Mouse (Mus musculus) cerebellum, postnatal 36 days (tissue): ENCODE measurements at regions not wholly inside any gene's neighbourhood (a gene's known extent, or its start where the extent isn't known, plus 50 kb on each side); places are given as distances from the start of the nearest gene placed in this dataset.

Source experiments
- DNase-seq, 2 experiments: peaks; one replicate each; pipeline ENCODE4 v3.0.0; 2021 to 2022; ENCODE audit warnings: mixed read lengths in 2 of 2

DNA sequence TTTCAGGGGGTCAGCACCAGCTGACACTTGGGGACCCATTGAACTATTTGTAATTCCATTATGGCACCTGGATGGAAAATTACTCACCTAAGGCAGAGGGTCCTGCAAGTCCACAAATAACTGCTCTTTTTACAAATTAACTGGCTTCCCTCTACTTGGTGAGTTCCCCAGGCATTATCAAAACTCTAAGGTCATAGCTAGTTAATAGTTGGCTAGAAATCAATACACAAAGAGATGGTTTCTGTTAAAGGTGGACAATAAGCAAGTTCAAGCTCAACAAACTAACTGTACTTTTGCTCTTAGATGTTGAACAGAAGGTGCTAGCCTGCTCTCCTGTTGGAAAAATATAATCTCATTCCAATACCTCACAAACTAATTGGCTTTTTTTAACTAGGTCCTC lies 138.7 kb upstream of the Lpp start:
- no peak for DNase-seq

DNA sequence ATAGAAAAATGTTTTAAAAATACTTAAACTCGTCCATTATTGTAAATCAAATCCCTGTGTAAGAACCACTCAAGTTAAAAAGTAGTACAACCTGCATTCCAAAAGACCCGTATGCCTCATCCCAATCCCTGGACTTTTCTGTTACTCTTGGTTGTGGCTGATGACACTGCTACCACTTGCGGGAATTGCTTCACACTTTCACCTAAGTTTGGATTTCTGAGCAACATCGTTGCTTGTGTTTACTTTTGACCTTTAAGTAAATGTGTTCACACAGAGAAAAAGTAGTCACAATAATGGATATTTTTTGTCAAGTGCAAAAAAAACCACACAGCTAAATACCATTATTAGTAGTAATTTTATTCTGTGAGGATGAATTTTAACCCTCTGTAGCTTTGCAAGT lies 139.2 kb upstream of the Lpp start:
- DNase-seq, result no peak

DNA sequence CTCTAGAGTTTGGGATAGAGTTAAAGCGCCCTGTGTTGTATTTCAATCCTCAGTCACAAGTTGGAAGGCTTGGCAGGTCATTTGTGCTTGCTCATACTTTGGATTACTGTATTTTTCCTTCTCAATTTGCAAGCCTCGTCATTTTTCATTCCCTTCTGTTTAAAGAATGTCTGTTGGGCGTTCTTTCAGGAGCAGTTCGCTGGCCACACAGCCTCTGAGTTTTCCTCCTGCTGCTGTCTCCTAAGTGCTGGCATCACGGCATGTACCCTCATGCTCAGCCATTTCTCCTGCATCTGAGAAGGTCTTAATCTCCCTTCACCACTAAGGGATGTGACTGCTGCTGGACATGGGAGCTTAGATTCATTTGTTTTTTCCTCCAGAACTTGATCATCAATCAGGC lies 146.0 kb upstream of the Lpp start:
- DNase-seq, result no peak

DNA sequence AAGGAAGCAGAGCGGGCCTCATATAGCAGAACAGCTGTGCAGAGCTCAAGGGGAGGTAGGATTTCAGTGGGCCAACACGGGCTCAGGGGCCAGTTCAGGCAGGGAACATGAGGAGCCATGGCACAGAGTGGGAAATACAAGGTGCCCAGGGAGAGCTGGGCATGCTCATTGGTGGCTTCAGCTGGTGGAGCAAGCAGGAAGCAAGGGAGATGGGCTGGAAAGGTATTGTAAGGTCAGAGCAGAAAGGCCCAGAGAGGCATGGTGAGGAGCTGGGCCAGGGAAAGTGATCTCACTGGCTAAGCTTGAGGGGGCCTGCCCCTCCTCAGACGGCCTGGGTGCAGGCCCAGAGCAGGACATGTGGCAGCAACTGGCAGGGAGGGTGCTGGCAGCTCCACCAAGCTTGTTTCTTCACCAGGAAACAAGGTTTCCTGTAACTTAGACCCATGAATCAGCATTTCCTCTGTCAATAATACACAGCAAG lies 155.2 kb upstream of the Lpp start:
- DNase-seq, result no peak

DNA sequence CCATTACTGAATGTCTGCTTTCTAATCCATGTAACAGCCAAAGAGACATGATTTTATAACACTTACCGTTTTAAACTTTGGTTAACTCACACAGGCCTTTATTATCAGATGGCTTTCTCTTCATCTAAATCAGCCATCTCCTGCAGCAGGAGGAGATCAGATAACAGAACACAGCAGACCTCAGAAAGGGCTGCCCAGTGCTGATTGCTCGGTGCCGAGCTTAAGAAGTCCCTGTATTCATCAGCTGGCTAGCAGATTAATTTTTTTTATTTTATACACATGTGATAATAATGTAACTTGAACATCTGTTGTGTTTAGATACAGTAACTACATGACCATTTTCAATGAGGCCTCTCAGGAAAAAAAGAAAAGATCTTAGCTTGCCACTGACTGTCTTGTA lies 155.9 kb upstream of the Lpp start:
- DNase-seq, result no peak

DNA sequence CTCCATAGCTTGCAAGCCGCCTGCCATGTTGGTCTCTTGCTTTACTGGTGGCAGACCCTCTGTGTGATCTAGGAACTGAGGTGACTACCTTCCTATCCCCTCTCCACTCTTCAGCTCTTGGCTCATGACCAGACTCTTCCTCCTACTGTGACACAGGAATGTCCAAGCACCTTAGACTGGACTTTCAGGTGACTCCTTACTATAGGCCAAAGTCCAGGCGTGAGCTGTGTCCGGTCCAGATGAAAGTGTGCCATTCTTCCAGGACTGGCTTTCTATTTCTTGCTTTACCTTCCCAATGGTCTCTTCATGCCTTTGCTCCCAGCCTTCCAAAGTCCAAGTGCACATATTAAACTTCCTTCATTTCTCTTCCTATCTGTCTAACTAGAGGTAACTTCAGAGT lies 156.3 kb upstream of the Lpp start:
- DNase-seq, result no peak

DNA sequence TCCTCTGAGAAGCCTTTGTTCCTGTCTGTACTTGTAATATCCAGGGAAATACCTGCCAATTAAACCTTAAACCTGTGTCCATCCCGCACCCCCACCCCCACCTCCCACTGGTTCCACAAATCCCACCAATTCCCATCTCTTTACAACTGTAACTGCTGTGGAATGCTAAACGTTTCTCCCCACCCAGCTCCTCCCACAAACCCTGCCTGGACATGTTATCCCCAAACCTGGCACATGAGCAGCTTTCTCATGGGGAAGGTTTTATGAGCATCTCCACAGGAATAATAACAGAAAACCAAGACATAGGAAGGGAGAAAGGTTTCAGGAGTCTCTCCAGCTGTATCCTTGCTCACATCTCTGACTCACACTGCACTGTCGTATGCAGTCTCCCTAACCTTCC lies 156.8 kb upstream of the Lpp start:
- DNase-seq, result no peak

DNA sequence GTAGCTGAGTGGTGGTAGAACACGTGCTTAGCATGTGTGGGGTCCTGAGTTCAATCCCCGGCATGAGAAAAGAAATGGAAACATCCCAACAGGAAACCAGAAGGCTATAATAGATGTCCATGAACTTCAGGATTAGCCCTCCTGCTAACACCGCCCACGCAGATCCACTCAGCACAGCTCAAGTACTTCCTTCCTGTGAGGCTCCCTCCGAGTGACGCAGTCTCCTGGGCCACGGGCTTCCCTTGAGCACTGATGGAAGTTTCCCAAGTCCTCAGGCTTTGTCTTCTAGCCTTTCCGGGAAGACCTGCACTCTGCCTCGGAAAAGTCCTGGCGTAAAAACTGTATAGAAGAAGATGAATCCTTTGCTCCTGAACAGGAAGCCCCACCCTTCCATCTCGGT lies 158.5 kb upstream of the Lpp start:
- no peak for DNase-seq

DNA sequence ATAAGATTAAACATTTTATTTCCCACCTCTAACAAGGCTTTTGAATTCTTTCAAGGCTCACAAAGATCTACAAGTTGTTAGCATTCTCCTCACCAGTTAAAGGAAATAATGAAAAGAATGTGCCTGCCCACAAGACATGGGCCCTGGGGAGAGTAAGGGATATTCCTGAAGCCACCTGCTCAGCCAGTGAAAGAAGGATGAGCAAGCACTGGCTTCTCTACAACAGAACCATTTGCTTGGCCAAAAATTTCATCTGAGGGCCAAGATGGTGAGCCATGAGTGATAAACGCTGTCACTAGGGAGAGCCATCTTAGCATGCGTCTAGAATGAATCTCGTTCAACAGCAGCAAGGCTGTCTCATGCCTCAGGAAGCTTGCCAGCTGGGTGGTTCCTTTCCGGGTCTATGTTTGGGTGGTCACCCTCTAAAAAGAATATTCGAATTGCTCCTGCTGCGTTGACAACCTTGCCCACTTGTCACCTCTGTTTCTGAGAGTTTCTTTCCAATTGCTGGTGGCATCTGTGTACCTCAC lies 161.2 kb upstream of the Lpp start:
- DNase-seq, result peak in 1 of 2 experiments; percentile 17

DNA sequence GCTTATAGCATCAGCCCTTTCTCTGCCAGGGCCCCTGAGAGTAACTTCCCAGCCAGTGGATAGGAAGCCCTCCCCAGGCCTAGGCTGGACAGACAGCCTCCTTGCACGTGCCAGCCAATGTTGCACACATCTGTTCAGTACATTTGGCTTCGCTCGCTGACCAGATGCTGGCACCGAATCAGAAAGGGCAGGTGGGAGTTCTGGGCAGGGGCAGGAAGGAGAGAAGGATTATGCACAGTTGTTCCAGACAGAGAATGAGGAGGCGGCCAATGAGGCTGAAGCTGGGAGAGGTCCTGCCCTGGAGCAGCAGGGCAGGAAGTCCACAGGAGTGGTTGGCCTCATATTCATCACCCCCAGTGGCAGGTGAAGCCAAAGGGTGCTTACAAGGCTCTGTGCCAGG lies 161.8 kb upstream of the Lpp start:
- no peak for DNase-seq

DNA sequence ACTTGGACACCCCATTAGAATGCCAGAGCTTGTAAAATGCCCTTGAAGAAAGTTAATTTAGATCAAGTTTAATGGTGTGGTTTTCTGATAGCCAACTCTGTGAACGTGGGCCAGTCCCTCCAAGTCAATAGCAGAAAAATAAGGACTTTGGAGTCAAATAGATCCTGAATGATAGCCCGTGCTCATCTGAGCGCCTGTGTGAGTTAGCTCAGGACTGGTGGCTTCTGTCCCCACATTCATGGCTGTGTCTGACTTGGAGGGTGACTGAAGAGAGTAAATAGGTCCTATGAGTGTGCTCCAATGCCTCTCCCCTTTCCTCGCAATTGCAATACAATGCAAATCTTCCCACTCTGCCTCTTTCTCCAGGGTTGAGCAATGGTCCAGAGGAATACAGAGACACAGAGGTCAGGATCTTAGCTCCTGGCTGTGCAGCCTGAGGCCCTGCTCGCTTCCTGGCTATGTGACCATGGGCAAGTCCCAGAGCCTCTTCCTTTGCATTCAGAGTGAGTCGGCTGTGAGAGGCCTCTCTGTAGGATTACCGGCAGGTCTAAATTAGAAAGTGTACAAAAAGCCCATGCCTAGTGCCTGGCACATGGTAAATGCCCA lies 164.2 kb upstream of the Lpp start:
- DNase-seq, result no peak

DNA sequence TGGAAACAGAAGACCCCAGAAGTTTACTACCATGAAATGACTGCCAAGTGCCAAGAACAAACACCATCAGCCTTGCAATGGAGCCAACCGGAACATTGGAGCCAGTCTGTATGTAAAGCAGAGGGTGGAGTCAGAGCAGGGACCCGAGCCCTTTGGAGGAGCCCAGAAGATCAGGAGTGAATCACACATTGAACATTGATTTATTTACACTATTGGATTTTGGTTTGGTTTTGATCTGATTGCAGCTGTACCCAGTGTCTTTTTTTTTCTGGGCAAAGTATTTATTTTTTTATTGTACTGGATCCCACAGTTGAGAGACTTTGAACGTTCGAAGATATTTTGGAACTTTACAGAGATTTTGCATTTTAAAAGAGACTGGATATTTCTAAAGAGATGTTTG lies 167.4 kb upstream of the Lpp start:
- DNase-seq, result no peak

DNA sequence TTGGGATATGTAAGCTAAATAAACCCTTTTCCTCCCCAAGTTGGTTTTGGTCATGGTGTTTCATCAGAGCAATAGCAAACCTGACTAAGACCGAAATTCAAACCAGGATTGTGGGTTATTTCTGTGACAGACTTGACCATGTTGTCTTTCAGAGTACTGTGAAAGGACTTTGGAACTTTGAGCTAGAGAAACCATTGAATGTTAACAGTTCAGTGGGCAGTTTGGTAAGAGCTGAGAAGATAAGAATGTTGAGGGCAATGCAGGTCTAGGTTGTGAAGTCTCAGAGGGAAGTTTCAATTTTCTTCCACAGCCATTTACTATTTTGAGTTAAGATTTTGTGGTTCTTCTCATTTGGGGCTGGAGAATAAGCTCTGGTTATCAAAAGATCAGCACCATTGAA lies 168.2 kb upstream of the Lpp start:
- no peak for DNase-seq

DNA sequence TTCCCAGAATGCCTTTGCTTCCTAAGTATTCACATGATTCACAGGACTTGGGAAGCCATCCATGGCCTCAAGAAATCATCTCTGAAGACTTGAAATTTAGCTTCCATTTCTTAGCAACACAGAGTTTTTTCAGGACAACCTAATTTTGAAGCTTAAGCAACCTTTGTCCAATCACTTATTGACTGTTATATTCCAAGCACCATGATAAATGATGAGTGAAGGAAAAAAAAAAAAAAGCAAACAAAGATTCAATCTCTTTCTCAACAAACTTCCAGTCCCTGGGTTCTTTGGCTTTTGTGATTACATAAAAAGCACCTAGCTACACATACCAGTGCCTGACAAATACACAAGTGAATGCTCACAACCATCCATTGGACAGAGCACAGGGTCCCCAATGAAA lies 169.4 kb upstream of the Lpp start:
- DNase-seq, result no peak

DNA sequence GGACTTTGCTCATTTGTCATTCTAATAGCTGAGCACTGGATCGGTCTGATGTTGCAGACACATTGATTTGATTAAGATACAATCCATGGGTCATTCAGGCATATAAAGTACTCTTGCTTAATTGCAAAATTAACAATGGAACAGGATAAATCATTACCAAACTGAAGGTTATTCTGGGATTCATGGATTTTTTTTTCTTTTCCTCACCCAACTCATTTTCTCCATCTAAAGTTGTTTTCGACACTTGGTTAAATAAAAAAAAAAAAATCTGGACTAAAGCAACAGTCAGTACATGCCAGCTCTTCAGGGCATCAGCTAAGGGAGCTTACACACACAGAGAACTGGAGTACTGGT lies 169.8 kb upstream of the Lpp start:
- no peak for DNase-seq

DNA sequence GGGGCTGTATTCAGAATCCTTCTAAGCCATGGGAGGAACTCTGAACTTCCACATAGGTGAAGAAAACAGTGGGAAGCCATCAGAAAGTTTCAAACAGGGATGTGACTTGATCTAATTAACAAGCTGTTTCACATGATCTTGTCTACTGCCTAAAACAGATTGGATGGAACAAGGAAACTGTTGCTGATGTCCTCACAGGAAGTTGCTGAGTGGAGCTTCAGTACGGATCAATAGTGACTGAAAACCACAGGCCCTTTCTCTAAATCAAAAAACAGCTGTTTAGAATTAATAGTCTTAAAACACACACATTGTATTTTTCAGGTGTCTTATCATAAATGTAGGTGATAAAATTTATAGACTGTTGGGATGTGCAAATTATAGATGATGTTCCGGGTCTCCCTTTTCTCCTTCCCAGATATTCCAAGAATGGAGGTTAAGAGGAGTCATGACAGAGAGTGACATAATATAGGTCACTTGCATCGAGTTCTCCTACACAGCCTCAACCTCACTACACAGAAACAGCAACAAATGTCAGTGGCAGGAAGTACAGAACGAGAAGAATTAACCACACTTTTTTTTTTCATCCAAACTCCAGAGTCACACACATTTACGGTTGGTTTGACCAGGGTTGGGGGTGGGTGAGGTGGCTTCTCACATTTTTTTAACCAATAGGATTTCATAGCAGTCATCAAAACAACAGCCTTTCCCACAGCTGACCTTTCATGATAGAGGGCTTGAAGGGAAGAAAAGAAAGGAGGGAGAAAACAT lies 170.4 kb upstream of the Lpp start:
- DNase-seq, result no peak

DNA sequence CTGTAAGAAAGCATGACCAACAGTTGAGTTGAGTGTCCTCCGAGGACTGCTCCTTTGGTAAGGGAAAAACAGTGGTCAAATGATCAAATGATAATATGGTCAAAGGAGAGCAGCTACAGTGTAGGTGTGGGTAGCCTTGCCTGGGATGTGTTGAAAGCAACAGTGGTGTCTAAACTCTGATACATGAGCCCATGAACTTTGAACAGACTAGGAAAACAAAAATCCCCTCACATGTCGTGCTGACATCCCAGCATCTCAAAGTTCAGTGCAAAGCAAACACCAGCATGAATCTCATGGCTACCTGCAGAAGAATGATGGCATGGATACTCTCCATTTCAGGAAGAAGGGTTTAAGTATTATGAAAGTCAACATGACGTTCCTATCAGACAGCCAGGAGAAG lies 171.3 kb upstream of the Lpp start:
- DNase-seq, result no peak

DNA sequence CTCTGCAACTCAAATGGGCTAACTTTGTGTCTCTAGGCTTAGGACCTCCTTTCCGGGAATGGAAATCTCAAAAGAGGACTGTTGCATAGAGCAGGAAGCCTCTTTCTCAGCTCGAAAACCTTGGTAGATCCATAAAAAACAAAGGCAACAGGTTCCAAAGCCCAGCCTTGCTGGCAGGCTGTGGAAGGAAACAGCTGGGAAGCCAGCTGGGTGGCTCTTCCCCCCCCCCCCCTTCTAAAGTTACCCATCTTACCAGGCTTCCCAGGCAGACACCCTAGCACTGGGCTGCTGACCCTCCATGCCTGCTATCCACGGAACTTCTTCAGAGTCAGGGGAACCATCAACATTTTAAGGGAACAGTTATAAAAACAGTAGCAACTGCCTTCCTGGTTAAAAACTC lies 172.7 kb upstream of the Lpp start:
- DNase-seq, result no peak

DNA sequence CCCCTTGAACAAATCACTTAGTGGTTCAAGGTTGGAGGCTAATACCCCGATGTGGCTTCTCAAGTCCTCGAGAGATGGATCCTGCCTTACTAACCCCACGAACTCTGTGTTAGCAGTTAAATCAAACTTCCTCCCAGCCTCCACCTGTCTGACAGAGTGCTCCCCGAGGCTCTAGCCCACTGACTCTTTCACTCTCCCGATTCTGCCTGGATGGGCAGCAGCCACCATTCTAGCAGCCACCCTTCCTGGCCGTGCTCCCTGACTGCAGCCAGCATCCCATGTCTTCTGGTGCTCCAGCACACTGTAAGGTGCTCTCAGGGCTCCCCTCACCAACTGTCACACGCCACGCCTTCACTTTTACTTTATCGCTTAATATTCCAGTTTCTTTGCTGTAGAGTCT lies 173.6 kb upstream of the Lpp start:
- DNase-seq, result no peak

DNA sequence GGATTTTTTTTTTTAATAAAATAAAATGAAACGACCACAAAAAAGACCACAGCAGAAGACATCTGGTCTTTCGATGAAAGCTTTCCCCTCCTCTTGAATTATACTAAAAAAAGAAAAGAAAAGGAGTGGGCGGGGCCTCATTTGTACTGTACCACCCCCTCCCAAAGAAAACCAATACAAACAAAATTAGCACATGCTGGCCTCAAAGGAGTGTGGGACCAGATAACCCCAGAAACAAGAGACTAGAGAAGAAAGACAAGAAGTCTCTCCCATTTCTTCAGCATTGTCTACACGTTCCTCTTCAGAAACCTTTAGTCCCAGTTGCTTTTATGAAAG lies 174.5 kb upstream of the Lpp start:
- no peak for DNase-seq

DNA sequence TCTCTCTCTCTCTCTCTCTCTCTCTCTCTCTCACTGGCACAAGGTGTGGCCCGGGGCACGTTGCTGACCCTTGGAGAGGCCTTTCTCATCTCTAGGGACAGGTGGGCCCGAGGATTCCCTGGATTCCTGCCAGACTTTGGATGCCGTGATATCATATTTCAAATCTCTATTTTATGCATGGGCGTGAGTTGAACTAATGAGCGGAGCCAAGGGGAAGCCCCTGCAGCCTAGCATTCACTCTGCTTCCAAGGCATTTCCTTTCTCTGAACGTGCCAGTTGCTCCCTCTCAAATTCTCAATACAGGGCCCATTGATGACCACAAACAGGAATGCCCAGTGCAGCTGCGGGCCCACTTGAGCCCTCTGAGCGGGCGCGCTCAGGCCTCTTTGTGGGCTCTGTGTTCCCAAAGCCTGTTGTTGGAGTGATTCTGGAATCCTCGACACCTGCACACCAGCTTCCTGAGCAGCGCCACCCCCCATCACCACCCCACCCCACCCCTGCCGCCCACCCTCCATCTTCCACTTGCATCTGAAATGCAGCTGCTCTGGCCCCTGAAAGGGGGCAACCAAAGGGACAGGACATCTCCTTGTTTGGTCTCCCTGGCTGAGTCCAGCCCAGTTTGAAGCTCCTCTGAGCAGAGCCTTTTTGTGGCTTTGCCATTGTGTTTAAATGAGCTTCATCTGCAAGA lies 175.0 kb upstream of the Lpp start:
- DNase-seq, result no peak

DNA sequence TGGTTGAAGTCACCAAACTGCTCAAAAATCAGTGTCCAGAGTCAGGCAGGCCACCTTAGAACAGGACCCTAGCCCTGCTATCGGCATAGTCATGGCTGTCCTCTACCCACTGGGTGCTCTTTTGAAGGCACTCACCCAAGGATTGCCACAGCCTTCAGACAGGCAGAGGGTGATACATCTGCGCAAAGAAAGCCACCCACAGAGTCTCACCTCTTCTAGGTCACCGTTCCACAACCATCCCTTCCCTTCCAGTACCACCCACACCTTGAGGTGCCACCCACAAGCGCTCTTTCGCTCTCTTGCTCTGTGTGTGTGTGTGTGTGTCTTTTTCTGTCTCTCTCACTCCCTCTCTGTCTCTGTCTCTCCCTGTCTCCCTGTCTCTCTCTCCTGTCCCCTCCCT lies 176.5 kb upstream of the Lpp start:
- DNase-seq, result no peak

DNA sequence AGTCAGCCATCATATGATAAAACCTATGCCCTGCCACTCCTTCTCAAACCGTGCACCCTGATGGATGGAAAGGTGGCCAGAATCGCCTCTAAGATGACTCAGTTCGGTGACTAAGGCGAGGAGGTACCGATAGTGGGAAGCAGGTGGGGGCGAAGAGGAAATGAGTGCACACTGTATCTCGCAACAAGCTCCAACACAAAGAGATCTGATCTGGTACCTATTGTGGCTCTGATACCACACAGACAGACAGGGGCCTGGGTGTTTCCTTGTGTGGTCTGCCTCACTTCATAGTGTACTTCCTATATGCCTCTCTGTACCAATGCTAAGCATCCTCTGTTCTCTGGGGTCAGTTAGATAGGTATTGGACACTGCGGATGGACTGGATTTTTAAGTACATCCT lies 178.0 kb upstream of the Lpp start:
- DNase-seq, result no peak

DNA sequence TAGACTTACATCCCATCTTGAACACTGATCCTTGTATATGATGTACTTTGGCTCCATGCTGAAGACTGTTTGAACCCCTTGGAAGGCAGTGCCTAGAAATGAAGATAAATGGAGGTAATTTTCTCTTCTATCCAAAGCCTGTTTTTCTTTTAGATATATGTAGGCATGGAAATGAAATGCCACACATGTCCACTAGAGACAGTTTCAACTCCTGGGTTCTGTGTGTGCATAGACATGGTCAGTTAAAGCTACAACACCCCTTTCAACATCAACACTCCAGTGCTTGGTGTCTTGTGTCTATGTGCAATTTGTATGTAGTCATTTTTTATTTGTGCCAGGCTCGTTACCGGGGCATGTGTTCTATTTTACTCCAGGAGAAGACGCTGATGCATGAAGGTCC lies 179.7 kb upstream of the Lpp start:
- DNase-seq, result no peak
